Mouse (Mus musculus) embryonic facial prominence, embryonic 11.5 days (tissue): ENCODE results near the gene Slc38a6. TPM values are rescaled to one million over a fixed set of nuclear protein-coding genes. Genes with fewer than 3 reads are reported as not detected.
A peak's percentile ranks its signal among the peaks of the same experiment; 100 is the strongest.

Experiments
- ATAC-seq: fragments of 200-750 bp; cut with Nextera tagmentation; replicated peaks from 2 replicates; pipeline ENCODE4 v1.8.0; 2017; ENCODE audit warnings: low read depth; ENCODE audit not compliant: insufficient number of reproducible peaks, low FRiP score, low TSS enrichment
- DNase-seq: peaks from one replicate; pipeline ENCODE4 v3.0.0-alpha.2; 2015; ENCODE audit warnings: low spot score
- H3K27ac ChIP-seq: fragments of 300-500 bp; sonication (generic); replicated peaks from 2 replicates; pipeline ENCODE4 v1.5.1; 2014; ENCODE audit warnings: mild to moderate bottlenecking, low read depth, low read length, control low read depth
- H3K27me3 ChIP-seq: fragments of 300-500 bp; sonication (generic); 2 replicates; pipeline ENCODE4 v1.6.1; 2014; ENCODE audit warnings: mild to moderate bottlenecking, low read length, moderate library complexity, mixed read lengths; ENCODE audit not compliant: control insufficient read depth, insufficient read depth
- H3K36me3 ChIP-seq: fragments of 300-500 bp; sonication (generic); replicated peaks from 2 replicates; pipeline ENCODE4 v1.6.1; 2014; ENCODE audit warnings: low read depth, mild to moderate bottlenecking, low read length, moderate library complexity, mixed read lengths; ENCODE audit not compliant: control insufficient read depth, insufficient read depth
- H3K4me1 ChIP-seq: fragments of 300-500 bp; sonication (generic); 2 replicates; pipeline ENCODE4 v1.6.1; 2014; ENCODE audit warnings: low read length, mixed read lengths; ENCODE audit not compliant: control insufficient read depth, insufficient read depth
- H3K4me2 ChIP-seq: fragments of 300-500 bp; sonication (generic); 2 replicates; pipeline ENCODE4 v1.6.1; 2014; ENCODE audit warnings: low read depth, mild to moderate bottlenecking, control low read depth, low read length, moderate library complexity
- H3K4me3 ChIP-seq: fragments of 300-500 bp; sonication (generic); 2 replicates; pipeline ENCODE4 v1.5.1; 2014; ENCODE audit warnings: low read depth, low read length, control low read depth
- H3K9ac ChIP-seq: fragments of 300-500 bp; sonication (generic); replicated peaks from 2 replicates; pipeline ENCODE4 v1.6.1; 2014; ENCODE audit warnings: mild to moderate bottlenecking, control low read depth, low read length
- H3K9me3 ChIP-seq: fragments of 300-500 bp; sonication (generic); replicated peaks from 2 replicates; pipeline ENCODE4 v1.6.1; 2016; ENCODE audit warnings: mild to moderate bottlenecking, low read length, inconsistent platforms, mixed read lengths; ENCODE audit not compliant: control insufficient read depth
- WGBS: fragments of 180-500 bp; shearing (Covaris S2); extraction: QIAGEN DNeasy Blood & Tissue Kit; methylation state at CpG from one replicate; pipeline ENCODE4 v1.1.7; 2014; 5-methylcytosine and 5-hydroxymethylcytosine counted together
- polyA plus RNA-seq: library from polyadenylated mRNA; unstranded; fragments of >200 nt; fragmentation: Nextera tagmentation; extraction: Ambion mirVana; gene quantifications from 2 replicates; pipeline ENCODE4 v1.2.1, GENCODE M21; 2014

Gene Slc38a6
- polyA plus RNA-seq, 1 experiment from 2014 or later, result 12.8 TPM

DNA sequence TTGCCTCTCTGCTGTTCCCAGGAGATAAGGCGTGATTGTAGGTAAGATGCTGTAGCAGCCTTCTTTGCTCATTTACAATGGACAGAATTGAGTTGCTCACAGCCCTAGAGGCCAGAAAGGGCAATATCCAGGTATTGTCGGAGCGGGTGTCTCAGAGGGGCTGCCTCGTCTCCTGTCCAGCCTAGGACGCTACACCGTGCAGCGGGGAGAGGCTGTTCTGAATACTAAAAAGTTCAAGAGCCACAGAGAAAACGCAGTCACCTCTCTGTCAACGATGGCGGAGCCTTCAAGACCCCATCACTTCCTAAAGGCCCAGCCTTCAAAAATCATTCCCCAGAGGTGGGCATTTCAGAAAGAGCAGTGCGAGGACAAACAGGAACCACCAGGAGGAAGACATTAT, 74.6 kb downstream of the Slc38a6 start:
- DNase-seq (no peak), ATAC-seq (no peak)
- no peaks in the 10 kb centered on the region for H3K36me3 ChIP-seq
- no peak overlapping the region for H3K4me2 ChIP-seq
- no peaks in the 10 kb centered on the region for H3K27me3 ChIP-seq
- H3K4me3 ChIP-seq, result no peak overlapping the region
- H3K9ac ChIP-seq, result no peak overlapping the region
- no peaks in the 10 kb centered on the region for H3K9me3 ChIP-seq
- no peak overlapping the region for H3K27ac ChIP-seq
- H3K4me1 ChIP-seq, result no peaks in the 10 kb centered on the region; the same call in 1 of the 2 replicates
- 83% methylated on average over 11 of the region's 11 CpGs for WGBS

DNA sequence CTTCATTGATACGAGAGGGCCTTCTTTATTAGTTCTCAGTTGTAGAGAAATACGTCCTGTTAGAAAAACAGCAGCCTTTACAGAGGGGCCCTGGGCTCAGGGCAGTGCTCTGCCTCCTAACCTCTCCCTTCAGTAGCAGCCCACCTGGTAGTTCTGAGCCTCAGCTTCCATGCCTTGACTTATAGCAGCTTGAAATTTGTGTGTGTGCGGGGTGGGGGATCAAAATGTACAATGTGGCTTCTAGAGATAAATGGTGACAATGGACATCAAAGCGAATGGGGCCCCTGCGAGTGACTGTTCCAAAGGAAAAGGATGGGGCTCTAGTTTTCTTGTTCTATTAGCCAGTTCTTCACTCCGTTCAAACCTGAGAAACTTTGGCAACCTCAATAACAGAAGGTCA, 76.8 kb downstream of the Slc38a6 start:
- Histone ChIP-seq H3K27me3 (no peaks in the 10 kb centered on the region), H3K4me3 (no peak overlapping the region)

DNA sequence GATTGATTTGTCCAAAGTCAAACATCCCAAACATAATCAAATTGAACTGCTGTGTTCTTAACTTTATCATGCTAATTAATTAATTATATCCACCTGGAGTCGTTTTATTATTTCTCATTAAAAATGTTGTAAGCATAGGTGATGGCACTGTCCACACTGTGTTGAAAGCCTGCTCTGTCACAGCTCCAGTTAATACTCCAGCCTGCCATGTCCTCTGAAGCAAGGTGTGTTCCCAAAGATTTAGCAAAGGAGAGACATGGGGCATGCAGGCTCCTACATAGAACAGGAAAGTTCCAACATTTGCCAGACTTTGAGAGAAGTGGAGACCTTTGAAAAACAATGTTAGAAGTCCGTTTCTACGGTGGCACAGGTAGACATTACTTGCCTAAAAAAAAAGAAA, 77.4 kb downstream of the Slc38a6 start:
- Histone ChIP-seq H3K36me3 (no peaks in the 10 kb centered on the region), H3K27me3 (no peaks in the 10 kb centered on the region), H3K4me3 (no peak overlapping the region), H3K27ac (no peak overlapping the region), H3K9ac (no peak overlapping the region), H3K4me2 (no peak overlapping the region), H3K9me3 (no peaks in the 10 kb centered on the region), H3K4me1 (no peaks in the 10 kb centered on the region; the same call in 1 of the 2 replicates)
- no peak for ATAC-seq
- 98% methylated on average over 3 of the region's 3 CpGs for whole genome bisulfite sequencing
- no peak for DNase-seq

More for the DNA sequence above, 76.8 kb downstream of the Slc38a6 start:
- no peak overlapping the region for H3K27ac ChIP-seq
- no peak overlapping the region for H3K9ac ChIP-seq
- H3K4me1 ChIP-seq, result no peaks in the 10 kb centered on the region; the same call in 1 of the 2 replicates
- WGBS, result 93% methylated on average over 6 of the region's 6 CpGs
- ATAC-seq, result no peak
- H3K36me3 ChIP-seq, result no peaks in the 10 kb centered on the region
- no peak overlapping the region for H3K4me2 ChIP-seq
- no peak for DNase-seq
- H3K9me3 ChIP-seq, result no peaks in the 10 kb centered on the region

DNA sequence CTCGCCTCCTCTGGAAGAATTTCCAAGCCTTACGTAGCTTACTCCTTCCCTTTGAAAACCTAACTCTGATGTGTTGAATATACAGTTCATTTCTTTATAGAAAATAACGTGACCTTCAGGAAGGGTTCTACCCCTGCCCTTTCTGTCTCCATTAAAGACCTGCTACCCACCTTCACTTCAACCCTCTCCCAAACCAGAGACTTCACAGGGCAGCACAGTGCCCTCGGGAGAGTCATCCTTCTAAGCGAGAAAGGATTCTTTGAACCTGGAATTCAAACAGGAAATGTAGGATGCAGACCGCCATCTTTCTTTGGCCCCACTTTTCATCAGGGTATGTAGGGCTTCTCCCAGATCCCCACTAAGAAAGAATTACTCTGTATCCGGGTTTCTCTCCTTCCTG, 80.0 kb downstream of the Slc38a6 start:
- 78% methylated on average over 7 of the region's 7 CpGs for WGBS
- H3K9me3 ChIP-seq, result no peaks in the 10 kb centered on the region
- H3K4me2 ChIP-seq, result no peak overlapping the region
- no peak for DNase-seq
- no peaks in the 10 kb centered on the region for H3K4me1 ChIP-seq
- ATAC-seq, result no peak
- no peak overlapping the region for H3K4me3 ChIP-seq
- H3K27ac ChIP-seq, result no peak overlapping the region
- no peak overlapping the region for H3K9ac ChIP-seq
- H3K27me3 ChIP-seq, result no peaks in the 10 kb centered on the region
- H3K36me3 ChIP-seq, result no peaks in the 10 kb centered on the region

DNA sequence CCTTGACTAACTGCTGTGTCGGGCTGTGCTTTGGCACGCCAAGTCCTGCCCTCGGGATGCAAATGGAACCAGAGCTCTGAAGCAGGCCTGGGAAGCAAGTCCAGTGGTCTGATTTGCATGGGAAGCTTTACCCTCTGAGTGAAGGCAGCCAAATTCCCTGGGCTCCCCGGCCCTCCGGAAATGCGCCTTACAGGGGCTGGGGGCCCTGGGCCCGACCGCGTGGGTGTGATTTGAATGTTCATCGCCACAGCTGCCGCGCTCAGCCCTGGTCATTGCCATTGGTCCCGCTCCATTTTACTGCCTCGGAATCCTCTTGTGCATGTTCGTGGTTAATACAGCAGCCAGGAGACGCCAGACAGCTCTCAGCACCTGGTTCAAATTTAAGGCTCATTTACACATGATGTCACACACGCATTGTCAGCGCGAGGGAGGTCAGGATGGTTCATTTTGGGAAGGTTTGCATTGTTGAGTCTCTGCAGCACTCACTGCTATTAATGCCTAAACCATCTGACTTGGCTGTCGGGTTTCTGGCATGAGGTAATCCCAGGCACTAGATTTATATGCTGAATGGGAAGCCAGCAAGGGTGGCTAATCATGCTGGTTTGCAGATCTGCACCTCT, 81.0 kb downstream of the Slc38a6 start:
- no peaks in the 10 kb centered on the region for H3K27me3 ChIP-seq
- peak; percentile 79 for ATAC-seq
- H3K9me3 ChIP-seq, result no peaks in the 10 kb centered on the region
- no peaks in the 10 kb centered on the region for H3K36me3 ChIP-seq
- no peak overlapping the region for H3K4me2 ChIP-seq
- WGBS, result 13% methylated on average over 20 of the region's 20 CpGs
- H3K9ac ChIP-seq, result no peak overlapping the region
- peak; percentile 89 for DNase-seq
- H3K4me1 ChIP-seq, result no peaks in the 10 kb centered on the region
- no peak overlapping the region for H3K4me3 ChIP-seq
- peak overlapping the region; percentile 59; the same call in 1 of the 2 replicates for H3K27ac ChIP-seq

DNA sequence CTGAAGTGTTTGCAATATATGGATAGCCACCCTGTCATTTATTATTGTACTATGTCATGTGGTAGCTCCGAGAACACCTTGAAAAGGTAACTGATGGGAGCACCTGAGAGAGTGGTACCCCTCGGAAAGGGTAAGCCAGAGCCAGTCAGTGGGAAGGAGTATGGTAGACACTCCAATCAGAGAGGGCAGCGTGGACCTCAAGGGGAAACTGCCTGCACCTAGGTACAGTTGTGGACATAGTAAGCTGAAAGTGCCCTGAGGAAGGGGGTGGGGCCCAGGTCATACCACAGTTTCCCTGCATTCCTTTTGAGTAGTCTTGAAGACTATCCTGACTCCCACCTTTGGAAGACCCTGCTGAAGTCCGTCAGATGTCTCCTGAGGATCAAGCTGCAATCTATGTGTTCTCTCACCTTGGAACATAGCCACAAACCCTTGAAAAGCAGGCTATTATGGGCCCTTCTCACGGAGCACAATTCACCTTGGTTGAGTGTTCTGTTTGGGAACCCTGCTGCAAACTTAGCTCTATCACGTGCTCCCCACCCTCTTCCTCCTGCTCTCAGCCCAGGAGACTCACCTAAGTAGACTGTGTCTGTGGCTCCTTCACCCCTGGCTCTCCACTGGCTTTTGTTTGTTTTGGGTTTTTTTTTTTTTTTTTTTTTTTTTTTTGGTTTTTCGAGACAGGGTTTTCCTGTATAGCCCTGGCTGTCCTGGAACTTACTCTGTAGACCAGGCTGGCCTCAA, 82.5 kb downstream of the Slc38a6 start:
- no peak for DNase-seq
- Histone ChIP-seq H3K9ac (no peak overlapping the region), H3K27me3 (no peaks in the 10 kb centered on the region), H3K4me3 (no peak overlapping the region), H3K4me1 (no peaks in the 10 kb centered on the region), H3K9me3 (no peaks in the 10 kb centered on the region), H3K4me2 (no peak overlapping the region), H3K36me3 (no peaks in the 10 kb centered on the region), H3K27ac (no peak overlapping the region)
- 88% methylated on average over 6 of the region's 7 CpGs for WGBS
- ATAC-seq, result no peak

DNA sequence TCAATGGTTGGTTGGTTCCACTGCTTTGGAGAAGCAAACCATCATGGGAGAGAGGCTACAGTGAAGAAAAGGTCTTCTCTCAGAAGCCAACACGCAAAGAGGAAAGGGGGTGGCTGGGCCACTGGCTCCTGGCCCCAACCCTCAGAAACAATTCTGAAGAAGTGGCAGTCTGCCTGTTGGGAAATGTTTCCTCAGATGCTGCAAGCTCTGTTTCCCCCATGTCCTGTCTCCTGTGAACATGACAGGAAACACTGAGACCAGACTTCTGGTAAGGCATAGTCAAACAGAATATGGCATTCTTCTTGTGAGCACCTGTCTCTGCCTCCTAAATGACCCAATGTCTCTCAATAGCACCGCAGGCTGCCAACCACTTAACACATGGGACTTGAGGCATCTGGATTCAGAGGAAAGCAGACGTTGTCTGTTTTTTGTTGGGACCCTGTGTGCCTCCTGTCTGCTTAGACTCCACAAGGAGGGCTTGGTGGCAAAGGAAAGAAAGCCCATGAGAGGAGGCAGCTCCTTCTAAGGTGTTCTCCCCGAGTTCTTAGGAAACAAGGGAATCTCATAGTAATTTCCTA, 83.9 kb downstream of the Slc38a6 start:
- no peak overlapping the region for H3K4me3 ChIP-seq
- no peak overlapping the region for H3K9ac ChIP-seq
- no peak overlapping the region for H3K4me2 ChIP-seq
- no peak for DNase-seq
- no peaks in the 10 kb centered on the region for H3K9me3 ChIP-seq
- no peak for ATAC-seq
- 76% methylated on average over 4 of the region's 4 CpGs for WGBS
- H3K27ac ChIP-seq, result no peak overlapping the region
- H3K36me3 ChIP-seq, result no peaks in the 10 kb centered on the region
- H3K4me1 ChIP-seq, result no peaks in the 10 kb centered on the region
- no peaks in the 10 kb centered on the region for H3K27me3 ChIP-seq

DNA sequence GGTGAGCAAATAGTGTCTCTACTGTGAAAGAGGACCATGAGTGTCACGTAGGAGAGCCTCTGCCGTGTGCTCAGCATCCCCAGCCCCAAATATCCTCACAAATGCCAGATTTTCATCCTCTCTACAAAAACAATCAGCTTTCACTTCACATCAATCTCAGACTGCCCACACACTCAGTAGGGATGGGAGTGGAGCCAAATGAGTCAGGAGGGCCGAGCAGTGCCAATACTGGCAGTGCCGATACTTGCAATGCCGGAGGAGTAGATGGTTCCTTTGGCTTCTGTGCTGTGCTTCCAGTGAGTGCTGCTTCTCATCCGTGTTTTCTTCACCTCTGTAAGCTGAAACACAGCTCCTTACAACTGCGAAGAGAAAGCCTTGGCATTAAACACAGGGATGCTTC, 84.6 kb downstream of the Slc38a6 start:
- Histone ChIP-seq H3K27ac (no peak overlapping the region), H3K9me3 (no peaks in the 10 kb centered on the region)
- ATAC-seq, result no peak

More for the DNA sequence above, 84.6 kb downstream of the Slc38a6 start:
- 86% methylated on average over 7 of the region's 7 CpGs for WGBS
- H3K27me3 ChIP-seq, result no peaks in the 10 kb centered on the region
- H3K9ac ChIP-seq, result no peak overlapping the region
- H3K4me1 ChIP-seq, result no peaks in the 10 kb centered on the region
- H3K4me3 ChIP-seq, result no peak overlapping the region
- H3K4me2 ChIP-seq, result no peak overlapping the region
- H3K36me3 ChIP-seq, result no peaks in the 10 kb centered on the region
- no peak for DNase-seq
